Mouse (Mus musculus): ENCODE results near the gene Haus3. TPM values are rescaled to one million over a fixed set of nuclear protein-coding genes. Genes with fewer than 3 reads are reported as not detected.

Haus3 gene
- polyA plus RNA-seq, 1 experiment from 2014 or later: 19.7 TPM

- WGBS: 85% methylated on average over 7 of the region's 7 CpGs
- ATAC-seq (ENCODE audit: low FRiP score): no peak
- H3K4me2 ChIP-seq: no peak overlapping the region
- H3K9ac ChIP-seq: no peak overlapping the region
- H3K4me3 ChIP-seq: no peak overlapping the region
- no peaks in the 10 kb centered on the region for H3K27me3 ChIP-seq
- H3K27ac ChIP-seq: no peak overlapping the region
- H3K4me1 ChIP-seq (replicated peaks): no peaks in the 10 kb centered on the region
- no peaks in the 10 kb centered on the region for H3K9me3 ChIP-seq
- H3K36me3 ChIP-seq: peaks cover 8% of the 10 kb centered on the region
Measured at GRCm38 (mm10) chr5:34196423-34196822, 27.1 kb upstream of the Haus3 start.

- no peak overlapping the region for H3K9ac ChIP-seq
- no peak for ATAC-seq (ENCODE audit: low FRiP score)
Measured at GRCm38 (mm10) chr5:34195786-34196185, 26.5 kb upstream of the Haus3 start.

DNA sequence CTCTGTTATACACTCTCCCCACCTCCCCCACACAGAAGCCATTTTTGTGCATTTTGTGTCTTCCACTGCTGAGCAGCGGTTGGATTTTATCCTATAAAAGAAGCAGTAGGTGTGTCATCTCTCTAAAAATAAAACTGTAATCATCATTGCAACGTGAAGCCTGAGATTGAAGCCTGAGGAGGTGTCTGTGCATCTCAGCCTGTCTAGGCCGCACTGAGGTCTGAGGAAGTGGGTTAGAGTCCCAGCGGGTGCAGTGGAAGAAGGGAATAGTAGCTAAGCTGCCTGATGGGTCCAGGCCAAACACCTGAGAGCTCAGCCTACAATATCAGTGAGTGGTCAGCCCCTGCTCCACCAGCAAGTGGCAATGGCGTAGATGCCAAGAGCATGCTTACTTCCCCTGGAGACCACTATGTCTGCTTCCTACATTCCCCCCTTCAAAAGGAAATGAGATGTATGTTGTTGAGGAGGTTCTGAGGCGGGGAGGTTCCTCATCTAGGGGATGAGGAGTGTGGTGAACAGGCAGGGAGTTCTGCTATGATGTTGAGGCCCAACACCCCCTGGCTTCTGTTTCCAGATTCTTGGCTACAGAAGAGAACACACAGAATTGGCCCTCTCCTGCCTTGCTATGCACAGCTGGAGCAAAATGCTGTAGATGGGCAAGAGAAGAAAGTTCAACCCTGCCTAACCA is 25.8 kb upstream of the Haus3 start:
- Histone ChIP-seq H3K4me3 (no peak overlapping the region), H3K27me3 (no peaks in the 10 kb centered on the region), H3K9me3 (no peaks in the 10 kb centered on the region), H3K36me3 (peaks cover 8% of the 10 kb centered on the region), H3K27ac (no peak overlapping the region), H3K9ac (no peak overlapping the region), H3K4me1 (replicated peaks) (no peaks in the 10 kb centered on the region), H3K4me2 (no peak overlapping the region)
- ATAC-seq (ENCODE audit: low FRiP score): no peak
- 83% methylated on average over 6 of the region's 6 CpGs for WGBS

More at GRCm38 (mm10) chr5:34195786-34196185, 26.5 kb upstream of the Haus3 start:
- 91% methylated on average over 12 of the region's 12 CpGs for WGBS
- no peak overlapping the region for H3K4me2 ChIP-seq
- H3K9me3 ChIP-seq: no peaks in the 10 kb centered on the region
- H3K36me3 ChIP-seq: peaks cover 8% of the 10 kb centered on the region
- H3K27me3 ChIP-seq: no peaks in the 10 kb centered on the region
- H3K4me3 ChIP-seq: no peak overlapping the region
- H3K27ac ChIP-seq: no peak overlapping the region
- H3K4me1 ChIP-seq (replicated peaks): no peaks in the 10 kb centered on the region

GRCm38 (mm10) chr5:34194426-34194825 is 25.1 kb upstream of the Haus3 start:
- ATAC-seq (ENCODE audit: low FRiP score): no peak
- peaks cover 8% of the 10 kb centered on the region for H3K36me3 ChIP-seq

DNA sequence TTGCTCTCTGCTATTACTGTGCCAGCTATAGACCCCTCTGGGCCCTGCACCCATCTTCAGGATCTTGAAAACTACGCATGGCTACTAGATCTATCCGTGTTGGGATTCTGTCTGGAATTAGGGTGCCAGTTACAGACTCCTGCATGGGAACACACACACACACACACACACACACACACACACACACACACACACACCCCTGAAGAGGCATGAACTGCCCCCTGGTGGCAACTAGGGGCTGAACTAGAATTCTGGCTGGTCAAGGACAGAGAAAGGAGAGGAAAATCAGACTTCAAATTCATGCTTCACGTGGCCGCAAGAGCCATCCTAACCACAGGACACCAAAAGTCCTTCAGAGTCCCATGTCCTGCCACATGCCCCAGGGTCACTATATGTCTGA is 22.5 kb upstream of the Haus3 start:
- Histone ChIP-seq H3K27me3 (peaks cover 6% of the 10 kb centered on the region), H3K9ac (no peak overlapping the region), H3K4me2 (no peak overlapping the region), H3K27ac (no peak overlapping the region), H3K9me3 (no peaks in the 10 kb centered on the region), H3K4me3 (no peak overlapping the region), H3K36me3 (peaks cover 8% of the 10 kb centered on the region; the same call in 1 of the 2 replicates), H3K4me1 (replicated peaks) (peaks cover 13% of the 10 kb centered on the region)
- WGBS: 80% methylated on average over 4 of the region's 4 CpGs
- ATAC-seq (ENCODE audit: low FRiP score): no peak

More at GRCm38 (mm10) chr5:34194426-34194825, 25.1 kb upstream of the Haus3 start:
- WGBS: 62% methylated on average over 1 of the region's 1 CpGs
- no peaks in the 10 kb centered on the region for H3K9me3 ChIP-seq
- H3K4me2 ChIP-seq: no peak overlapping the region
- H3K27ac ChIP-seq: no peak overlapping the region
- H3K4me1 ChIP-seq (replicated peaks): no peaks in the 10 kb centered on the region
- H3K9ac ChIP-seq: no peak overlapping the region
- H3K27me3 ChIP-seq: peaks cover 5% of the 10 kb centered on the region
- no peak overlapping the region for H3K4me3 ChIP-seq

GRCm38 (mm10) chr5:34191021-34191420 is 21.7 kb upstream of the Haus3 start:
- H3K4me1 ChIP-seq (replicated peaks): peaks cover 20% of the 10 kb centered on the region
- WGBS: 57% methylated on average over 4 of the region's 4 CpGs
- H3K27me3 ChIP-seq: peaks cover 6% of the 10 kb centered on the region
- H3K9ac ChIP-seq: no peak overlapping the region
- H3K27ac ChIP-seq: no peak overlapping the region
- no peak overlapping the region for H3K4me2 ChIP-seq
- peaks cover 8% of the 10 kb centered on the region; the same call in 1 of the 2 replicates for H3K36me3 ChIP-seq
- no peak for ATAC-seq (ENCODE audit: low FRiP score)
- H3K9me3 ChIP-seq: no peaks in the 10 kb centered on the region
- no peak overlapping the region for H3K4me3 ChIP-seq

DNA sequence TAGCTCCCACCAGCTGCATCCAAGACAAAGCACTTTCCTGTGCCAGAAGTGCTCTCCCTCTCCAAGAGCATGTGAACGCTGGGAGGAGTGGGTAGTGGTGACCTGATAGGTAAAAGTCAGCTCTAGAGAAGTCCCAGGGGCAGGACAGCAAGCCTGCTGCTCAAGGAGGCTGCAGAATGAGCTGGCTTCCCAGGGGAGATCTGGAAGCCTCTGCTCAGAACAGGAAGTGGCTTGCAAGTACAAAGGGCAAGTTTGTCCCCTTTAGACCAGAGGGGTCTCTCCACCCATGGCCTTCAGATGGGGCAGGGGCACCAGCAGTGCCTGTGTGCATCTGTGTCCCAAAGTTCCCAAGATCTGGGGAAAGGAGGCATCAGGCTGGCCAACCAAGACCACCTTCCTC is 20.2 kb upstream of the Haus3 start:
- H3K27ac ChIP-seq: no peak overlapping the region
- WGBS: 60% methylated on average over 1 of the region's 1 CpGs
- H3K36me3 ChIP-seq: no peaks in the 10 kb centered on the region
- no peak for ATAC-seq (ENCODE audit: low FRiP score)
- peaks cover 6% of the 10 kb centered on the region for H3K27me3 ChIP-seq
- H3K9ac ChIP-seq: no peak overlapping the region
- H3K9me3 ChIP-seq: no peaks in the 10 kb centered on the region
- no peak overlapping the region for H3K4me2 ChIP-seq
- no peak overlapping the region for H3K4me3 ChIP-seq
- H3K4me1 ChIP-seq (replicated peaks): peaks cover 35% of the 10 kb centered on the region

- peak overlapping the region; percentile 90 for H3K4me2 ChIP-seq
- peak overlapping the region; percentile 86; the same call in 1 of the 2 replicates for H3K27ac ChIP-seq
- peak overlapping the region; percentile 96; the same call in 1 of the 2 replicates for H3K4me3 ChIP-seq
- peaks cover 6% of the 10 kb centered on the region for H3K27me3 ChIP-seq
- H3K9me3 ChIP-seq: no peaks in the 10 kb centered on the region
- H3K9ac ChIP-seq: peak overlapping the region; percentile 74; the same call in 1 of the 2 replicates
- 78% methylated on average over 2 of the region's 2 CpGs for WGBS
- H3K4me1 ChIP-seq (replicated peaks): peaks cover 42% of the 10 kb centered on the region
- peaks cover 6% of the 10 kb centered on the region for H3K36me3 ChIP-seq
- no peak for ATAC-seq (ENCODE audit: low FRiP score)
Measured at GRCm38 (mm10) chr5:34188856-34189255, 19.5 kb upstream of the Haus3 start.

- peak within 1 kb of the TSS; percentile 92 for H3K27ac ChIP-seq
- whole genome bisulfite sequencing: under 1% methylated on average over 58 of the region's 60 CpGs
- peak within 1 kb of the TSS; percentile 96 for H3K4me3 ChIP-seq
- peaks cover 53% of the 10 kb centered on the region for H3K4me1 ChIP-seq (replicated peaks)
- peak within 1 kb of the TSS; percentile 90 for H3K4me2 ChIP-seq
- peak; percentile 99 for ATAC-seq (ENCODE audit: low FRiP score)
- peak within 1 kb of the TSS; percentile 91 for H3K9ac ChIP-seq
- H3K36me3 ChIP-seq: peaks cover 13% of the 10 kb centered on the region
- peaks cover 6% of the 10 kb centered on the region for H3K27me3 ChIP-seq
- H3K9me3 ChIP-seq: no peaks in the 10 kb centered on the region
Measured at GRCm38 (mm10) chr5:34187601-34188316, 18.4 kb upstream of the Haus3 start, which contains the start of gene Mxd4. Mxd4 (minus strand) TSS chr5:34187720.

DNA sequence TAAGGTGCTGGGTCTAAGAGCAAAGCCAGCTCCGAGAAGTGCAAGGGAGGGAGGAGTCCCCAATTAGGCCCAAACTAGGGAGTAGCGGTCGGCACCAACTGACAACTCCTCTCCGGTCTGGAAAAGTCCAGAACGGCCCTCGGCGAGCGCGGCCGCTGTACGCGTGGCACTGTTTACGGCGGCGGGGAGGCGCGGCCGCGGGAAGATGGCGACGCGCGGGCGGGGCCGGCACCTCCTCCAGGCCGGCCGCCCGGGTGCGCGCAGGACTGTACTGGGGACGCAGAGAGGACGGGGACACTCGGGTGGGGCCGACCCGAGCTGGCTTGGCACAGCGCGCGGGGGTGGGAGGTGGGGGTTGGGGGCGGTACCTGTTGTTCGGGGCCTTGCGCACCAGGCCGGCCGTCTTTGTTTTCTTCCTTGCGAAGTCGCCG is 17.6 kb upstream of the Haus3 start:
- peak; percentile 11 for ATAC-seq (ENCODE audit: low FRiP score)
- 1% methylated on average over 35 of the region's 46 CpGs for WGBS
- Histone ChIP-seq H3K4me3 (peak overlapping the region; percentile 96), H3K9me3 (no peaks in the 10 kb centered on the region), H3K36me3 (peaks cover 21% of the 10 kb centered on the region), H3K4me2 (peak overlapping the region; percentile 90), H3K27ac (peak overlapping the region; percentile 92), H3K27me3 (peaks cover 6% of the 10 kb centered on the region), H3K9ac (peak overlapping the region; percentile 91), H3K4me1 (replicated peaks) (peaks cover 61% of the 10 kb centered on the region)

- peak overlapping the region; percentile 90 for H3K4me2 ChIP-seq
- peak overlapping the region; percentile 92 for H3K27ac ChIP-seq
- peaks cover 66% of the 10 kb centered on the region for H3K4me1 ChIP-seq (replicated peaks)
- H3K36me3 ChIP-seq: peaks cover 27% of the 10 kb centered on the region
- H3K9ac ChIP-seq: peak overlapping the region; percentile 91
- H3K27me3 ChIP-seq: peaks cover 6% of the 10 kb centered on the region
- no peaks in the 10 kb centered on the region for H3K9me3 ChIP-seq
- ATAC-seq (ENCODE audit: low FRiP score): no peak
- peak overlapping the region; percentile 96 for H3K4me3 ChIP-seq
- 69% methylated on average over 2 of the region's 2 CpGs for WGBS
Measured at GRCm38 (mm10) chr5:34186391-34186790, 17.1 kb upstream of the Haus3 start.

DNA sequence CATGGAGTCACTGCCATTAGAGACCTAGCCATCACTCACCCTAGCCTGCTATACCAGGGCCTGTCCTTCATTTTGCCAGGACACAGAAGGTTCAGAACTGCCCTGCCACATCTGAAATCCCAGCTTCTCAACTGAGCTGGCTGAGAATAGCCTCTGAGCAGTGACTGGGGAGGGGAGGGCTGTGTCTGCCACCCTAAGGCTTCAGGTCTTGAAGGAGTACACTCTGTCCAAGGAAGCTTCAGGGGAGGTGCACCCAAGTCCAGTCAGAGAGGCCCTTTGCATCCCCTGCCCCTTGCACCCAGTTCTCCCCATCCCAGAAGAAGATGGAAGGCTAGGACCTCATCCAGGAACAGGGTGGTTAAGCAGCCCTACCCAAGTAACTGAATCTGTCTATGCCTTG is 16.5 kb upstream of the Haus3 start:
- no peaks in the 10 kb centered on the region for H3K9me3 ChIP-seq
- peaks cover 66% of the 10 kb centered on the region for H3K4me1 ChIP-seq (replicated peaks)
- H3K36me3 ChIP-seq: peaks cover 27% of the 10 kb centered on the region
- H3K27ac ChIP-seq: no peak overlapping the region
- H3K9ac ChIP-seq: peak overlapping the region; percentile 91
- ATAC-seq (ENCODE audit: low FRiP score): no peak
- H3K27me3 ChIP-seq: peaks cover 6% of the 10 kb centered on the region
- H3K4me2 ChIP-seq: peak overlapping the region; percentile 90
- peak overlapping the region; percentile 96 for H3K4me3 ChIP-seq
